Mouse (Mus musculus) 416B (cell line): ENCODE measurements around the gene Ypel2.
A peak's percentile ranks its signal among the peaks of the same experiment; 100 is the strongest.

Experiments
- DNase-seq: peaks from one replicate; pipeline ENCODE4 v3.0.0; 2011; ENCODE audit warnings: low read depth

Ypel2 gene

GRCm38 (mm10) chr11:86995625-86996221 is 2.2 kb upstream of the Ypel2 start:
- peak; percentile 89 for DNase-seq

GRCm38 (mm10) chr11:86994791-86995624 is 1.5 kb upstream of the Ypel2 start:
- DNase-seq = peak; percentile 51

- peak; percentile 40 for DNase-seq
Measured at GRCm38 (mm10) chr11:86994330-86994729, 823 bp upstream of the Ypel2 start.

- DNase-seq = no peak
Measured at GRCm38 (mm10) chr11:86992461-86992988, 982 bp downstream of the Ypel2 start.

GRCm38 (mm10) chr11:86991241-86991640 is 2.3 kb downstream of the Ypel2 start:
- peak; percentile 56 for DNase-seq

GRCm38 (mm10) chr11:86990309-86990708 is 3.2 kb downstream of the Ypel2 start:
- DNase-seq = no peak

- DNase-seq = no peak
Measured at GRCm38 (mm10) chr11:86984990-86985389, 8.5 kb downstream of the Ypel2 start.

- DNase-seq = no peak
Measured at GRCm38 (mm10) chr11:86983056-86983455, 10.5 kb downstream of the Ypel2 start.

- DNase-seq = peak; percentile 93
Measured at GRCm38 (mm10) chr11:86981229-86981791, 12.2 kb downstream of the Ypel2 start.

GRCm38 (mm10) chr11:86980526-86980925 is 13.0 kb downstream of the Ypel2 start:
- DNase-seq = no peak

- DNase-seq = no peak
Measured at GRCm38 (mm10) chr11:86979799-86980198, 13.7 kb downstream of the Ypel2 start.

GRCm38 (mm10) chr11:86977242-86977641 is 16.3 kb downstream of the Ypel2 start:
- DNase-seq = no peak

GRCm38 (mm10) chr11:86974401-86974800 is 19.1 kb downstream of the Ypel2 start:
- no peak for DNase-seq

GRCm38 (mm10) chr11:86973255-86973654 is 20.3 kb downstream of the Ypel2 start:
- DNase-seq = no peak

GRCm38 (mm10) chr11:86971057-86971753 is 22.3 kb downstream of the Ypel2 start:
- peak; percentile 50 for DNase-seq

- DNase-seq = no peak
Measured at GRCm38 (mm10) chr11:86969041-86969821, 24.3 kb downstream of the Ypel2 start.

- no peak for DNase-seq
Measured at GRCm38 (mm10) chr11:86967506-86967905, 26.0 kb downstream of the Ypel2 start.

- no peak for DNase-seq
Measured at GRCm38 (mm10) chr11:86966696-86967095, 26.8 kb downstream of the Ypel2 start.

- DNase-seq = no peak
Measured at GRCm38 (mm10) chr11:86965079-86965478, 28.4 kb downstream of the Ypel2 start.

GRCm38 (mm10) chr11:86963698-86964097 is 29.8 kb downstream of the Ypel2 start:
- no peak for DNase-seq

GRCm38 (mm10) chr11:86963027-86963426 is 30.5 kb downstream of the Ypel2 start:
- DNase-seq = no peak
